Mouse (Mus musculus): Measurements from ENCODE around the gene Bace1. TPM values are rescaled to one million over a fixed set of nuclear protein-coding genes. Genes with fewer than 3 reads are reported as not detected.
"Not testable (repeated sequence)": the region's sequence is repeated elsewhere in the genome, so short reads cannot be mapped to it uniquely, and the experiment has no call there.

Gene Bace1
- polyA plus RNA-seq, 1 experiment: 52.5 TPM

DNA sequence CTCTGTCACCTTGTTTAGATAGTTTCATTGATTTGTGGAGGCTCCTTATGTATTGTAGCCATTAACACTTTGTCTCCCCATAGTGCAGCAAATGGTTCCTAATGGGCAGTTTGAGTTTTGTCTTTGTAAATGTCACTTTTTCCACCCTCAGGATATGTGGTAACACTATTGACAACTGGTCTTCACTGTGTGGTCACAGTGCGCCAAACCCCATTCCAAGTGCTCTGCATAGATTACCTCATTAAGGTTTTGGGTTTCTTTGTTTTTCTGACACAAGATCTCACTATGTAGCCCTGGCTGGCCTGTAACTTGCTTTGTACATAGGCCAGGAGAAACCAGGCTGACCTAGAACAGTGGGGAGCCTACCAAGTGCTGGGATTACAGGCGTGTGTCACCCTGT lies 5.5 kb upstream of the Bace1 start:
- DNase-seq (ENCODE audit: extremely low spot score in 1 of 2, low spot score in 1 of 2): no peak

DNA sequence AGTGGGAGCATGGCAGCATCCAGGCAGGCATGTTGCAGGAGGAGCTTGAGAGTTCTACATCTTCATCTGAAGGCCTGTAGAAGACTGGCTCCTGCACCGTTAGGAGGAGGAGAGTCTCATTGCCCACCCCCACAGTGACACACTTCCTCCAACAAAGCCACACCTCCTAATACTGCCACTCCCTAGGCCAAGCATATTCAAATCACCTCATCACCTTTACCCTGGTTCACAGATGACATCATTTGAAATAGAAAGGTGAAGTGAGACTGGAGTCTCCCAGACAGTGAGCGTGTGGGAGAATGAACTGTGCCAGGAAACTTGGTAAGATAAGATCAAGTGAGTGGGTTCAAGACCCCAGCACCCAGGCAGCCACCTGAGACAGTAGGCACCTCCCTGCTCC lies 4.9 kb upstream of the Bace1 start:
- no peak for DNase-seq (ENCODE audit: extremely low spot score in 1 of 2, low spot score in 1 of 2)

DNA sequence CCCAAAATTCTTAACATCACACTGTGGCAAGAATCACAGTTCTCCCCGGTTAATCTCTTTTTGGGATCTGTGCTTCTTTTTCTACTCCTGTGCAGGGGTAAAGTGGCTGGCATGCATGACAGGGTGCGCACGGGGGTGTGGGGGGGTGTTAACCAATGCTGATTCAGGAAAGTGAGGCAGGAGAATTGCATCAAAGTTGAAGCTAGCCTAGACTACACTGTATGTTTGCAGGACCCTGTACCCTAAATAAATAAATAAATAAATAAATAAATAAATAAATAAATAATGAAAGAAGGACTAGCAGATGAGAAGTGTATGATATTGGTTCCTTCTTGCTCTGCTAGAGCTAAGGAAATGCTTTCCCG lies 329 bp upstream of the Bace1 start:
- DNase-seq (ENCODE audit: extremely low spot score in 1 of 2, low spot score in 1 of 2): no peak

DNA sequence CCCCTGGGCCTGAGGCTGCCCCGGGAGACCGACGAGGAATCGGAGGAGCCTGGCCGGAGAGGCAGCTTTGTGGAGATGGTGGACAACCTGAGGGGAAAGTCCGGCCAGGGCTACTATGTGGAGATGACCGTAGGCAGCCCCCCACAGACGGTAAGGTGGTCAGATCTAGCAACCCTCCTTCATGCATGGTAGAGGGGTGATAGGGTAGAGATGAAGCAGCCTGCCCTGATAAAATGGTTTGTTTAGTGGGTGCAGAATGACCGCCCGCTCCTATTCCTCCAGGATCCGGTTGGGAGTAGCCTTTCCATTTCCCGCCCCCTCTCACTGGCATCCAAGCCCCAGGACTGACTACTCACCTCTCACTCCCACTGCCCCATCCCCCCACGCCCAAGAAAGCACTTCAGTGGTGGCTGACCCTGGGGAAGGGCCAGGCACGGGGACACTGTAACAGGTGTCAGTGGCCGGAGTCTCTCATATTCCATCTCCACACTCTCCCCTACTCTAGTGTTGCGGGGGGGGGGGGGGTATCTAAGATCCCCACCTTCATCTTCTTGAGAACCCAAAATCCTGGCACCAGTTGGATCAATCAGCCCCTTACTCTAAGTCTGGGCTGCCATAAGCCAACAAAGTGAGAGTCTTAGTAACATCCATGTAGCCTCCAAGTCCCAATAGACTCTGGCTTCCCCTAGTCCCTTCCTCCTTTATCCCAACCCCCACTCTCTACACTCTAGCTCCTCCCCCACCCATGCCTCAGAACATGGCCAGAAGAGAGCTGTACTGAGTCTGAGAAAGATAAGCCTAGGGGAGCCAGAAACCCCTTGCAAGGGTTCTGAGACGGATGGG lies 980 bp downstream of the Bace1 start:
- no peak for DNase-seq (ENCODE audit: extremely low spot score in 1 of 2, low spot score in 1 of 2)

DNA sequence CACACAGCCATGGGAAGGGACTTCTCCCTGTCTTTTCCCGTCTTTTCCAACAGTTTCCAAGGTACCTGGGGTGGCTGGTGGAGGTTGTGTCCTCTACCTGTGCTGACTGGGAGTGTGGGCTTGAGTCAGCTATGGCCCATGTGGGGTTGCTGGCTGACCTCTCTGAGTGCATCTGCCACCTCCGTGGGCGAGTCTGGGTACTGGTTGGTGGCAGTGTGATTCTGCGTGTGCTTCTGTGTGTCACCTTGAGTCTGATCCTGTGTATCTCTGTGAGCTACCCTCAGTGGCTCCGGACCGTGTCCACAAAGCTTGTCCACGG lies 1.6 kb downstream of the Bace1 start:
- no peak for DNase-seq (ENCODE audit: extremely low spot score in 1 of 2, low spot score in 1 of 2)

DNA sequence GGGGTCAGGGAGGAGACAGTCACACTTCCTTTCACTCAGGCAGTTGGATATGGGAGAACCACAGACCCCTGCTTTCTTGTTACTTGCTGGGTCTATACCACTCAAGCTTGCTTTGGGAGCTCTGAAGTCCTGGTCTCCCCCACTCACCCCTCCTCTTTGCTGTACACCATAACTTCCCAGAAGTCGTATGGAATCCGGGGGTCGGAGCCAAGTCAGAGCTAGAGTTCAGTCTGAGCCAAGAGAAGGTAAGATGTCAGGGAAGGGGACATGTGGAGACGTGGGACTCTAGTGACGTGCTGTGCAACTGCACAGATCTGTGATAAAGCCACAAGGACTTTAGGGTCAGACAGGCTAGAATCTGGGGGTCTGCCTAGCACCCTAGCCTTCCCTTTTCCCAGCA lies 2.0 kb downstream of the Bace1 start:
- DNase-seq (ENCODE audit: extremely low spot score in 1 of 2, low spot score in 1 of 2): no peak

DNA sequence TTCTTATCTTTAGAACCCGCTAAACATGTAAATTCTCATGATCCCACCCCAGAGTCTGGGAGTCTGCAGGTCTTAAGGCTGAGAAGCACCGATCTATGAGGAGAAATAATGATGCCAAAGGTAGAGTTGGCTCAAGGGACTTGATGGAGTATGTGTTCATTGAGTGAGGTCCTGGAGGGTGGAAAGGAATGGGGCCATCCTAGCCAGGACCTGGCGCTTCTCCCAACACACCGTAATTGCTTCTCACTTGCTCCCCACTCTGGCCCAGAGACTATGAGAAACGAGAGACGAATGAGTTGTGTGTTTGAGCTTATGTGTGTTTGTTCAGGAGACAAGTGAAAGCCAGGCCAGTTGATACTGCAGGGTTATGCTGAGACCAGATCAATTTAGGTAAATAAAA lies 3.1 kb downstream of the Bace1 start:
- DNase-seq (ENCODE audit: extremely low spot score in 1 of 2, low spot score in 1 of 2): no peak

DNA sequence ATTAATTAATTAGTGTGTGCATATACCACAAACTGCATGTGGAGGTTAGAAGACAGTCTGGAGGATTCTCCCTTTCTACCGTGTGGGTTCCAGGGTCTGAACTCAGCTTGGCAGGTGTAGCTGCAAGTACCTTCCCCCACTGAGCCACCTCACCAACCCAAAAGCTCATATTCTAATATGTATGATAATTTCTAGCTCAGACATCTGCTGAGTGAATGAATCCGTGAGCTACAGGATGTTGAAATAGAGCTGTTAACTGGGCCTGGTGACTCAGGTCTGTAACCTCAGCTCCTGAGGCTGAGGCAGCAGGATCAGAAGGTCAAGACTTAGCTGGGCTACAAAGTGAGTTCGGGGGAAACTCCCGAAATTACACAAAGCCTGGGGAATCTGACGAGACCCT lies 4.6 kb downstream of the Bace1 start:
- DNase-seq (ENCODE audit: extremely low spot score in 1 of 2, low spot score in 1 of 2): no peak

DNA sequence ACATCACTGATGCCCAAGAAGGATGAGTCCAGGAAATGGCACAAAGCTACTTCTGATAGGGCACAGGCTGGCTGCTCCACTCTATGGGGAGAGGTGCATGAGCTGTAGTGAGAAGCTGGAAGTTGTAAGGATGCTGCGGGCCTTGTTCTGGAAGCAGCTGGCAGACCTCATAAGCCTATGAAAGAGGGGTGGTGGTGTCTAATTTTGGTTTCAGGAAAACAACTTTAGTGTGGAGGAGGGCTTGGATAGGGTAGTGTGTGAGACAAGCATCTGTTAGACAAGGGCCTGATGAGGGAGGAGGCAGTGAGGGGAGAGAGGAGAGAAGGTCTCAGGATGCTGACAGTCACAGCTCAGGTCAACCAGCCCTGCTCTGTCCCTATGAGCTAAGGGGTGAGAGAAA lies 5.4 kb downstream of the Bace1 start:
- DNase-seq (ENCODE audit: extremely low spot score in 1 of 2, low spot score in 1 of 2): peak; percentile 25 to 53

DNA sequence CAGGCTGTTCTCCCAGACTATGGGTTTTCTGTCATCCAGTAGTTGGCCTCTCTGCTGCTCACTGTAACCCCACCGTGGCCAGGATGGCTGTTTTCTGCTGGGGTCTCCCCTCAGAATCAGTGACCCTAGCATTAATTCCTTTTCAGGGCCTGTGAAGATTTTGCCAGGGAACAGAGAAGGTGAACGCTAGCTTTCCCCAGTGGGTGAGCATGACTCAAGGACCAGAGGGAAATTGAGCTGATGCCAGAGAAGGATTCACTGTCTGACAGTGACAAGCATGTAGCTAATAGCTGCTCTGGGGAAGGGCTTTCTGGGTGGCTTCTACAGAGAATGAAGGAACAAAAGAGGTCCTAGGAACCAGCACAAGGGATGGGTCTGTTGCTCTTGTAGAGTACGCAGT lies 7.2 kb downstream of the Bace1 start:
- DNase-seq (ENCODE audit: extremely low spot score in 1 of 2, low spot score in 1 of 2): peak in 1 of 2 experiments; percentile 44

DNA sequence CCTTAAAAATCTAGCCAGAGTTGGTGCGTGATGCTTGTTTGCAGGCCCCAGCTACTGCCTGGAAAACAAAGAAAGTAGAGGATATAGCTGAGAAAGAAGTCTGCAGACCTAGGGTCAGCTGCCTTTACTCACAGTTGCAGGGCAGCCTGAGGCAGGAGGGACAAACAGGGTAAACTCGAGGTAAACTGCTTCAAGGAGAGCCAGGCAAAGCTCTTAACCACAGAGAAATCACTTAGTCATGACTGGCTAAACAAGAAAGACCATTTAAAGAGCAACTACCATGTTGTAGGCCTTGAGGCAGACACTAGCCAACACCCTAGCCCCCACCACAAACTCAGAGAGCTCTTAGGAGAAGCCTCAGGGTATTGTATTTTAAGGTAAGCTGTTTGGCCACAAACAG lies 7.8 kb downstream of the Bace1 start:
- DNase-seq (ENCODE audit: extremely low spot score in 1 of 2, low spot score in 1 of 2): not testable (repeated sequence)

DNA sequence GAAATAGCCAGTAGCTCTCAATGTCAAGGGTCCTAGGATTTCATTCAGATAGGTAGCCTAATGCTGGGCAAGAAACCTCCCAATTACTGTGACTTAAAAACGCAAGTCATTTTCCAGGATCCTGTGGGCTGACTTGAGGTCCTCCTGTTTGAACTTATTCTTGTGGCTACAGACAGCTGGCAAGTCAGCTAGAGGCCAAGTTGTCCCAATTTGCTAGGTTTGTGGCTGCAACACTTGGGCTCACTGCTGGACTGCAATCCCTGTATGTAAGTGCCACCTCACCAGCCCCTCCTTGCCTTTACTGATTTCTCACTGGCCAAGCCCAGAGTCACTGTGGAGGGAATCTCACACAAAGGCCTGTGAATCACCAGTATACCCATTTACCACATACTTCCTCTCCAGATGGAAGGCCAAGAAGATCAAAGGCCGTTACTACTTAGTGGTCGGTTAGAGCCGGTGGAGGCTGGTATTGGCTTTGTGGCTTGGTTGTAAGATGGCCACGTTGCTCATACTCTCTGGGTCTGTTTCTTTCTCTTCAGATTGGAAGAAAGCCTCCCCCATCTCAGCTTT lies 8.6 kb downstream of the Bace1 start:
- DNase-seq (ENCODE audit: extremely low spot score in 1 of 2, low spot score in 1 of 2): no peak

DNA sequence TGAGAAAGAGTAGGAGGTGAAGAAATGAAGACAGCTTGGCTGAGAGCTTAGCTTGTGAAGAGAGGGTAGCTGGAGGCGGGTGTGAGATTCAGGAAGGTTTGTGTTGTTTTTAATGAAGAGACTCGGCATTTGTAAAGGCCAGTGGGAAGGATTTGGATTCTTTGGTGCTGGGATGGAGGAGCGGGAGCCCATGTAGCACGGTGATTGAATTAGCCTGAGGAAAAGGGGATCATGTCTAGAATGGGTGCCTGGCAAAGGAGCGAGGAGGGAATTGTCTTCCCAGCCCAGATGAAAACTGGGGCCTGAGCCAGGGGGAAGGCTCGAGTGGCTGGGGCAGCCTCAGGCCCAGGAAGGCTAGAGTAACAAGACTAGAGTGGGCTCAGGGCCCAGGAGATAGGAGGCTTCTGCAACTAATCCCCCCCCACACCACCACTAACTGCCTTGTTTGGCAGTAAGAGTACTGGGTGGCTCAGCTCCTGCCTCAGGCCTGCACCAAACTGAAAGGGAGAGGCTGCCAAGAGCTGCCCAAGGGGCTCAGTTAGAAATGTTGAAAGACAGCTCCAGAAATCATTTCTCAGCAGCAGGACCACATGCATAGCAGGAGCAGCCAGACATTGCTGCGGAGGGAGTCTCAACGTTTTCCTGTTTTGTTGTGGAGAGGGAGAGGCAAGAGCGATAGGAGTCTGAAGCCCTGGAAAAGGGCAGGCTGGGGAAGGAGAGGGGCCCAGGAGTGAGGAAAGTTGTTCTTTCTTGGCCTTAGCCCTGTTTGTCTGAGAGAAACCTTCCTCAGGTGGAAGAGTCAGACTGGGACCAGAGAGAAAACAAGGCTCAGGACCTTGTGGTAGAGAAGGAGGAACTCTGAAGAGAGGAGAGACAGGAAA lies 11.4 kb downstream of the Bace1 start:
- peak; percentile 81 to 85 for DNase-seq (ENCODE audit: extremely low spot score in 1 of 2, low spot score in 1 of 2)

DNA sequence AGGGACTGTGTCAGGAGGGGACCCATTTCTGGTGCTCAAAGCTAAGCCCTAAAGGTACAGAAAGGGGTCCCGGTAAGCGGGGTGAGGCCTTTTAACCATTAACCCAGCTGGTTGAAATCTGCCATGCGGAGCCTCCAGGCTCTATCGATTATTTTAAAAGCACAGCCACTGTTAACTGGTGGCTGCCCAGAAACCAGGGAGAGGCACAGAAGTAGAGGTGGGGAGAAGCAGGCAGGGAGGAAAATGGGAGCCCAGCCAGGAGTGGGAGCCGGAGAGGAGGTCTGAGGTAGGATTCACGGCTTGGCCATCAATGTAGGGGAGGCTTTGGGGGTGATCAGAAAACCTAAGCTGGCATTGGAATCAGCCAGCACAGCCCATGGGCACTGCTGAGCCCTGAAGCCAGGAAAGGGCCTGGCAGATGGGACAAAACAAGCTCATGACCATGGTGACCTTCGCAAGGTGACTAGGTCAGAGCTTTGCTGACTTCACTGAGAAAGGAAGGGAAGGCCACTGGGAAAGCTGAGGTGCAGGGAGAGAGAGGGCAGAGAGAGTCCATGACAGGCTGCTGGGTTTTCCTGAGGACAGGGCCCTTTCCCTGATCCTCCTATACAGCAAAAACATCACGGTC lies 12.3 kb downstream of the Bace1 start:
- DNase-seq (ENCODE audit: extremely low spot score in 1 of 2, low spot score in 1 of 2): no peak

DNA sequence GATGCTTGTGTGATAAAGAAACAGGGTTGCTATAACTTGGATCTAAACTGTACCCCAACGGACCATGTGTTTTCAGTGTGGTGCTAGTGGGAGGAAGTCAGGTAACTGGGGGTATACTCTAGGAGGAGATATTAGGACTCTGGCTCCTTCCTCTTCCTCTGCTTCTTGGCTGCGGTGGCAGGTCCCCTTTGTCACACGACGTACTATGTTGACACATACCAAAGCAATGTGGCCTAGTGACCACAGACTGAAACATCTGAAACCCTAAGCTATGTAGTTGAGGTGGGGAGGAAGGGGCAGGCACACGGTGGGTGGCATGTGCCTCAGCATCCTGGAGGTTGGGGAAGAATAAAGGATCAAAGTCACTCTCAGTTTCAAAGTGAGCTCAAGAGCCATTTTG lies 12.9 kb downstream of the Bace1 start:
- DNase-seq (ENCODE audit: extremely low spot score in 1 of 2, low spot score in 1 of 2): no peak

DNA sequence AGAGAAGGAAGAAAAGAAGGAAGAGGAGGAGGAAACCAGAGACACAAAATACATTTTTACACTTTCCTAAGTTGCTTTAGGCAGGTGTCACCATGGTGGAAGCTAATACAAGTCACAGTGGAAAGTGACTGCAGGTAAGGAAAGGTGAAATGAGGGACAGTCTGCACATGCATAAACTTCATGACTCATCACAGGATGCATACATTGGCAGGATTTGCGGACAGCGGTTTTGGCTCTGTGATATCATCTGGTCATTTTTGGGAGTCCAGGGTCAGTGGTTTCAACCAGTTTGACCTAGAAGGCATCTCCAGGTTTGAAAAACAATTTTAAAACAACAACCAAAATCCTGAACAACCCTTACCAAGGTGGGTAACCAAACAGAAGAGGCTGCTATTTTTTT lies 13.4 kb downstream of the Bace1 start:
- DNase-seq (ENCODE audit: extremely low spot score in 1 of 2, low spot score in 1 of 2): no peak

DNA sequence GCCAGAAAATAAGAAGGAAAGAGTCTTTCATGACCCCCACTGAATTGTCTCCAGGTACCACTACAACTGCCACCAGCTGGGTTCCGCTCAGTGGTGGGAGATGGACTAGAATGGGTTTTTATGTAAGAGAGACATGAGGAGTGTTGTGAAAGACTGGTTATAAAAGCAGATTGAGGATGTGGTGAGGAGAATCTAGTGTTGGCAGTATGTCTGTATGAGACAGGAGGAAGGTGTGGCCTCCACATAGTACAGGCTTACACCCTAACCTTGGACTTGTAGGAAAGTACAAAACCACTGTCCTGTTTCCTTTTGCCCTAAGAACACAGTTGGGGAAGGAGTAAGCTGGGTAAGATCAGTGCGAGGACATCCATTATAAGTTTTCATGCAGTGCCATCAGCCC lies 15.3 kb downstream of the Bace1 start:
- no peak for DNase-seq (ENCODE audit: extremely low spot score in 1 of 2, low spot score in 1 of 2)

DNA sequence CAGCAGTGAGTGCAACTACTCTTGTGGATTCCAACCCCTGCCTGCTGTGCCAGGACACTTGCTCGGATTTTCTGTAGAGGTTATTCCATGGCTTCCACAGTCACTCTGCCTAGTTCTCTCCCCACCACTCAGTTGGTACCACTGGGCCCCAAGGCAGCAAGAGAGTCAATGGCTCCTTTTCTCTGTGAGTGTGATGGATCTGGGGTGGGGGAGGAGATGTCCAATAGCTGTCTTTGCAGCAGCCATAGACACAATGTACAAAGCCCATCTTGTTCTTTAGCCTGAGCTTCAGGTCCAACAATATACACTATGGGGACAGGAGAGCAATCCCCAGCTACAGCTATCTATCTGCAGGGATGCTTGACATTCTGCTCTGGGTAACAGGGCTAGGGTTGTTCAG lies 15.8 kb downstream of the Bace1 start:
- DNase-seq (ENCODE audit: extremely low spot score in 1 of 2, low spot score in 1 of 2): no peak

DNA sequence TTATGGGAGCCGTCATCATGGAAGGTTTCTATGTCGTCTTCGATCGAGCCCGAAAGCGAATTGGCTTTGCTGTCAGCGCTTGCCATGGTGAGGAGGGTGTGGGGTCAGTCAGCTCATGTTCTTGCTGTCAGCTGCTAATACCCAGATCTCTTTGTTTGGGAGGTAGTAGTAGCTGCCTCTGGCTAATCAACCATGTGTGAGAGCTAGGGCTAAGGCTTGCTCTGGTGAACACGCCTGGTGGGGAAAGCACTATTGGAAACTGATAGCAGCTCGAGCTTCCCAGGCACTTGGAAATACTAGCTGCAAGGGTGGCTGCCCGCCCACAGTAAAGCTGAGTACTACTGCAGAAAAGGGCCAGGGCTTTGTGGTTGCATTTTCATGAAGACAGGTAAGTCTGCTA lies 21.0 kb downstream of the Bace1 start:
- DNase-seq (ENCODE audit: extremely low spot score in 1 of 2, low spot score in 1 of 2): no peak

DNA sequence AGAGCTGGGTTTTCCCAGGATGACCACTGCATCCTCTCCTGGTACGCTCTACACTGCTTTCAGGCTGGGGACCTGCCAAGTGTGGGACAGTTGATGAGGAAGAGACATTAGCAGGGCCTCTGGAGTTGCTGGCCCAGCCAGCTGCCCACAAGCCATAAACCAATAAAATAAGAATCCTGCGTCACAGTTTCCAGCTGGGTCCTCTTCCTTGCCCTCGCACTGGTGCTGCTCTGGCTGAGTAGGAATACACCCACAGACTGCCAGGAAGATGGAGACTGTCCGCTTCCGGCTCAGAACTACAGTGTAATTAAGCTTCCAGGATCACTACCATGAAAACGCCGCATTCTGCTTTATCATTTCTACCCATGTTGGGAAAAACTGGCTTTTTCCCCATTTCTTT lies 23.4 kb downstream of the Bace1 start:
- peak in 1 of 2 experiments; percentile 45 for DNase-seq (ENCODE audit: extremely low spot score in 1 of 2, low spot score in 1 of 2)

DNA sequence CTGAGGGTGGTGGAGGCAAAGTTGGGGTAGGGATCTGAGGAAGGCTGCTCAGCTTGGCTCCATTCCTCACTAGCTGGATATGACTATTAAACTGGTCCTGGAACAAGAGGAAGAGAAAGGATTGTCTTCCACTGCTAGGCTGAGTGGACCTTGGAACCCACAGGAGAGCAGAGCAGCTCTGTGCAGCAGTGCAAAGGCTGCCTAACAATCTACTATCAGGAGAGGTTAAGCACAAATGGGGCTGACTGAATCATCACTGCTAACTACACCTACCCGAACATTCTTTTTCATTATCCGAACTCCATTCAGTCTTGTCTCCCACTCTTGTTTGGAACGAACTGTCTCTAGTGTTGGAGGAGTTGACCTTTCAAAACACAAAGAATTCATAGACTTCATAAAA lies 30.8 kb downstream of the Bace1 start:
- no peak for DNase-seq (ENCODE audit: extremely low spot score in 1 of 2, low spot score in 1 of 2)
